Mouse (Mus musculus) limb, embryonic 10.5 days (tissue): ENCODE measurements around the gene H2-Aa. TPM values are rescaled to one million over a fixed set of nuclear protein-coding genes. Genes with fewer than 3 reads are reported as not detected.

Experiments used
- DNase-seq: peaks from one replicate; pipeline ENCODE4 v3.0.0-alpha.2; 2017; ENCODE audit warnings: low spot score
- H3K27ac ChIP-seq: fragments of 300-500 bp; sonication (generic); 2 replicates; pipeline ENCODE4 v1.5.1; 2016; ENCODE audit warnings: mild to moderate bottlenecking
- H3K27me3 ChIP-seq: fragments of 300-500 bp; sonication (generic); 2 replicates; pipeline ENCODE4 v1.6.1; 2016; ENCODE audit warnings: low read depth, mild to moderate bottlenecking; ENCODE audit not compliant: poor library complexity, severe bottlenecking
- H3K36me3 ChIP-seq: fragments of 300-500 bp; sonication (generic); 2 replicates; pipeline ENCODE4 v1.6.1; 2016; ENCODE audit warnings: mild to moderate bottlenecking, moderate library complexity
- H3K4me1 ChIP-seq: fragments of 300-500 bp; sonication (generic); 2 replicates; pipeline ENCODE4 v1.6.1; 2016
- H3K4me3 ChIP-seq: fragments of 300-500 bp; sonication (generic); 2 replicates; pipeline ENCODE4 v1.5.1; 2016; ENCODE audit warnings: mild to moderate bottlenecking, moderate library complexity
- H3K9me3 ChIP-seq: fragments of 300-500 bp; sonication (generic); replicated peaks from 2 replicates; pipeline ENCODE4 v1.6.1; 2016; ENCODE audit warnings: mild to moderate bottlenecking
- WGBS: fragments of 180-500 bp; shearing (Covaris S2); methylation state at CpG from one replicate; pipeline ENCODE4 v1.1.7; 2016; 5-methylcytosine and 5-hydroxymethylcytosine counted together
- polyA plus RNA-seq: library from polyadenylated mRNA; unstranded; fragments of >200 nt; fragmentation: Nextera tagmentation; extraction: Ambion mirVana; gene quantifications from 2 replicates; pipeline ENCODE4 v1.2.1, GENCODE M21; 2016

H2-Aa gene
- polyA plus RNA-seq, 1 experiment from 2014 or later, result not detected

- no peaks in the 10 kb centered on the region for H3K36me3 ChIP-seq
- WGBS, result 88% methylated on average over 2 of the region's 2 CpGs
- peaks cover 4% of the 10 kb centered on the region; the same call in 1 of the 2 replicates for H3K27me3 ChIP-seq
- no peak overlapping the region for H3K4me3 ChIP-seq
- H3K9me3 ChIP-seq, result no peaks in the 10 kb centered on the region
- no peak overlapping the region for H3K27ac ChIP-seq
- peaks cover under 1% of the 10 kb centered on the region for H3K4me1 ChIP-seq
- no peak for DNase-seq
These were observed 17.4 kb downstream of the H2-Aa start for GRCm38 (mm10) chr17:34270230-34270629.

GRCm38 (mm10) chr17:34269817-34270216 is 17.8 kb downstream of the H2-Aa start:
- no peak for DNase-seq
- 80% methylated on average over 4 of the region's 4 CpGs for WGBS
- Histone ChIP-seq H3K27ac (no peak overlapping the region), H3K4me1 (peaks cover 5% of the 10 kb centered on the region), H3K4me3 (no peak overlapping the region), H3K36me3 (no peaks in the 10 kb centered on the region), H3K27me3 (peaks cover 8% of the 10 kb centered on the region; the same call in 1 of the 2 replicates), H3K9me3 (no peaks in the 10 kb centered on the region)

- Histone ChIP-seq H3K27ac (no peak overlapping the region), H3K4me1 (peaks cover 15% of the 10 kb centered on the region), H3K27me3 (peaks cover 17% of the 10 kb centered on the region), H3K4me3 (no peak overlapping the region), H3K9me3 (no peaks in the 10 kb centered on the region), H3K36me3 (no peaks in the 10 kb centered on the region)
- DNase-seq, result no peak
- WGBS, result 90% methylated on average over 2 of the region's 2 CpGs
These were observed 18.9 kb downstream of the H2-Aa start for GRCm38 (mm10) chr17:34268748-34269147.

DNA sequence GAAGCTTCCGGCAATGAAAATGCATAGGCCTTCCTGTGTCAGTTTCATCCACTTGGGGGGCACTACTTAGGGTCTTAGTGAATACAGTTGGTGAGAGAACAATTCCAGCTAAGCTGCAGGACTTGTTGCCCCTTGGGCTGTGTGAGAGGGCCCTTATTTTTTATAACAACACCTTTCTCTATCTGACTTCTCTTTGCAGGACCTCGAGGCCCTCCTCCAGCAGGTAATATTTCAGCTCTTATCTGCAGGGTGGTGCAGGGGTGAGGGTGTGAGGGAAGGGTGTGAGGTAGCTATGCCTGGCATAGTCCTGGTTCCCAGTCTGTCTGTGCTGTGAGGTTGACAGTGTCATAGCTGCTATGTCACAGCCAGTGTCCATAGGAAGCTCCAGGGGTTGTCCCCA is 19.4 kb downstream of the H2-Aa start:
- no peaks in the 10 kb centered on the region for H3K9me3 ChIP-seq
- DNase-seq, result no peak
- H3K27ac ChIP-seq, result no peak overlapping the region
- H3K36me3 ChIP-seq, result no peaks in the 10 kb centered on the region
- 75% methylated on average over 2 of the region's 2 CpGs for WGBS
- no peak overlapping the region for H3K4me3 ChIP-seq
- H3K27me3 ChIP-seq, result peaks cover 22% of the 10 kb centered on the region
- peaks cover 20% of the 10 kb centered on the region for H3K4me1 ChIP-seq

DNA sequence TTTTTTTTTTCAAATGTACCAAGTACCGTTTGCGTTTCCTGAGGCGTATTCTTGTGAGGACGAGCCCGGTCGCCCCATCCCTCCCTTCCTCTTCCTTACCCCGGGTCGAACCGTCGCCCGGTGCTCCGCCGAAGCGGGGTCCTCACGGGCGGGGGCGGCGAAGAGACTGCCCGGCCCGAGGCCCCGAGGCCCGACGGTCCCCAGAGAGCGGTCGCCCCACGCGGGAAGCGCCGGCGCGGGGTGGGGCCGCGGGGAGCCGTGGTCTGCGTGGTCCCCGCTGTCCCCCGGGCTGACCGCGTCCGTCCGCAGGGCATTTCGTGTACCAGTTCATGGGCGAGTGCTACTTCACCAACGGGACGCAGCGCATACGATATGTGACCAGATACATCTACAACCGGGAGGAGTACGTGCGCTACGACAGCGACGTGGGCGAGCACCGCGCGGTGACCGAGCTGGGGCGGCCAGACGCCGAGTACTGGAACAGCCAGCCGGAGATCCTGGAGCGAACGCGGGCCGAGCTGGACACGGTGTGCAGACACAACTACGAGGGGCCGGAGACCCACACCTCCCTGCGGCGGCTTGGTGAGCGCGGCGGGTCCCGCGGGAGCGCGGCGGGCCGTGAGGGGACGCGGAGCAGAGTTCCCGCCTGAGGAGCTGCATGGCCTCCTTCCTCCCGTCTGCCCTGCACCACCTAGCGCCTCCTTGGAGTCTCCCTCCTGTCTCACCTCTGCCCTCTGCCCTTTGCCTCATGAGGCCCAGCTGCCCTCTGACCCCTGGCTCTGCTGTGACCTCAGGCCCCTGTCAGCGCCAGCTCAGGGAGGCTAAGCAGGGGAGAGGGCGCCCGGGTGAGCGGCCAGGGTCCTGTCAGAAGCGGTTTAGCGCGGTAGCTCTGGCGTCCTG is 22.9 kb downstream of the H2-Aa start:
- peak overlapping the region; percentile 83 for H3K27ac ChIP-seq
- peaks cover 35% of the 10 kb centered on the region for H3K27me3 ChIP-seq
- under 1% methylated on average over 93 of the region's 93 CpGs for WGBS
- H3K4me3 ChIP-seq, result peak overlapping the region; percentile 67
- no peaks in the 10 kb centered on the region for H3K36me3 ChIP-seq
- peaks cover 22% of the 10 kb centered on the region for H3K4me1 ChIP-seq
- no peaks in the 10 kb centered on the region for H3K9me3 ChIP-seq
- DNase-seq, result peak; percentile 72

- Histone ChIP-seq H3K36me3 (no peaks in the 10 kb centered on the region), H3K9me3 (no peaks in the 10 kb centered on the region), H3K27ac (no peak overlapping the region), H3K4me3 (peak overlapping the region; percentile 67), H3K27me3 (peaks cover 35% of the 10 kb centered on the region), H3K4me1 (peaks cover 22% of the 10 kb centered on the region)
- peak; percentile 59 for DNase-seq
- 4% methylated on average over 14 of the region's 14 CpGs for WGBS
These were observed 23.7 kb downstream of the H2-Aa start for GRCm38 (mm10) chr17:34263811-34264371.

DNA sequence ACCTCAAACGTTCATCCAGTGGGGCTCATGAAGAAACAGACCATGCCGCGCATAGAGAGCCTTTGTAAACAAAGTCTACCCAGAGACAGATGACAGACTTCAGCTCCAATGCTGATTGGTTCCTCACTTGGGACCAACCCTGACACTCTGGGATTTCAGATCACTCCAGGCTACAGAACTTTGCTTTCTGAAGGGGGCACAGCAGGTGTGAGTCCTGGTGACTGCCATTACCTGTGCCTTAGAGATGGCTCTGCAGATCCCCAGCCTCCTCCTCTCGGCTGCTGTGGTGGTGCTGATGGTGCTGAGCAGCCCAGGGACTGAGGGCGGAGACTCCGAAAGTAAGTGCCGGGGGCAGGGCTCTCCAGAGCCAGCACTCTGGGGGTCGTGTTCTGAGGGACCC is 24.6 kb downstream of the H2-Aa start:
- WGBS, result under 1% methylated on average over 8 of the region's 8 CpGs
- Histone ChIP-seq H3K27ac (0 out of 2 replicates have a peak overlapping the region, but pooled peaks have one; percentile 6), H3K36me3 (no peaks in the 10 kb centered on the region), H3K27me3 (peaks cover 35% of the 10 kb centered on the region), H3K4me3 (peak overlapping the region; percentile 67), H3K4me1 (peaks cover 22% of the 10 kb centered on the region), H3K9me3 (no peaks in the 10 kb centered on the region)
- DNase-seq, result peak; percentile 76

- Histone ChIP-seq H3K27me3 (peaks cover 40% of the 10 kb centered on the region), H3K9me3 (no peaks in the 10 kb centered on the region)
- WGBS, result 42% methylated on average over 4 of the region's 4 CpGs
These were observed 26.1 kb downstream of the H2-Aa start for GRCm38 (mm10) chr17:34261502-34261901.

GRCm38 (mm10) chr17:34260551-34260950 is 27.1 kb downstream of the H2-Aa start:
- no peak for DNase-seq
- Histone ChIP-seq H3K4me1 (peaks cover 22% of the 10 kb centered on the region), H3K36me3 (no peaks in the 10 kb centered on the region), H3K27me3 (peaks cover 39% of the 10 kb centered on the region), H3K4me3 (no peak overlapping the region), H3K9me3 (no peaks in the 10 kb centered on the region), H3K27ac (no peak overlapping the region)
- WGBS, result 86% methylated on average over 5 of the region's 5 CpGs

More at GRCm38 (mm10) chr17:34261502-34261901, 26.1 kb downstream of the H2-Aa start:
- Histone ChIP-seq H3K36me3 (no peaks in the 10 kb centered on the region), H3K27ac (no peak overlapping the region), H3K4me3 (no peak overlapping the region), H3K4me1 (peaks cover 22% of the 10 kb centered on the region)
- no peak for DNase-seq

DNA sequence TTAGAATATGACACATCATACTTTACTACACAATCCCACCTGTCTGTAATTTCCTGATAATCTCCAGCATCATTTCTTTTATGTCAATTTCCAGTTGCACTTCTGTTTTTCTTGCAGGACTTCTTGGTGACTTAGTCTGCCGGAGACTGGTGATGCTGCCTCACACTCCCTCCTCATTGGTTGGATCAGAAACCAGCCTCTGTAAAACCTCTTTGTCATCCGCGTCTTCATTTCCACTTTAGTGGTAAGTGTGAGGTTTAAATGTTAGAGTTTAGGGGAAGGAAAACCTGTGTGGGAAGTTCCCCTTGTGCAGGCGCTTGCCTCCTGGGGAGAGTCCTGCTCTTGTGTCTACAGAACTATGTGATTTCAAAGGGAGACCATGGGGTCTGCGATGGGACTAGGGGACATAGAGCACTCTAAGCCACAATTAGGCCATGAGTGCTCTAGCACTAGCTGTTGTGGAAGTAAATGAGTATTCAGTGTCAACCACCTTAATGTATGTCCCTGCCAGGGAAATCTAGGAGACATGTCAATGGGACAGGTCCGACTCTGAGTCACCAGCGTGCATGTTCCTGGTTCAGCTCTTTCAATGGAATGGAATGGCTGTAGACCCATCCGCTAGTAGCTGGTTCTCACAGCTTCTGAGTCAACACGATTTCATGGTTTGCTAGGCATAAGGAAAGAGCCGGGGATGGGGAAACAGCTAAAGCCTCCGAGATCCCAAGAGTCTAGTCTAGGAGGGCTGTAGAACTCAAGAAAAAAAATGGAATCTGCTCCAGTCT is 29.8 kb downstream of the H2-Aa start, which contains the start of gene H2-Ab1:
Gene H2-Ab1 (plus strand): TSS at position 96 of the 782 bp plus-strand sequence.
- H3K4me1 ChIP-seq, result no peaks in the 10 kb centered on the region
- peak; percentile 41 for DNase-seq
- WGBS, result 72% methylated on average over 11 of the region's 11 CpGs
- peaks cover 16% of the 10 kb centered on the region for H3K27me3 ChIP-seq
- H3K36me3 ChIP-seq, result no peaks in the 10 kb centered on the region
- no peaks in the 10 kb centered on the region for H3K9me3 ChIP-seq
- no peak within 1 kb of the TSS for H3K4me3 ChIP-seq
- no peak within 1 kb of the TSS for H3K27ac ChIP-seq

DNA sequence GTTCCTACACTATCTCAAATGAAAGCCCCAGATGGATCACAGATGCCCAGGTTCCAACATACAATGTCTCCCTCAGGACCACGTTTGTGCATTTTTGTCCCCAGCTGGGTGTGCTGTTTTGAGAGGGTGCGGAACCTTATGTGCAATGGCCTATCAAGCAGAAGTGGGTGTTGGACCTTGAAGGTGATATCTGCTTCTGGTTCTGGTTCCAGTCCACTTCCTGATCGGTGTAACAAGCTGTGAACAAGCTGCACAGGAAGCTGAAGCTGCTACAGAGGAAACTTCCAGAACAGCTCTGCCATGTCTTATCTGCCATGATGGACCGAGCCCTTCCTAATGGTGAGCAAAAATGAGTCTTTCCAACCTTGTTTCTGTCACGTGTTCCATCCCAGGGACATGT is 31.1 kb downstream of the H2-Aa start:
- Histone ChIP-seq H3K36me3 (no peaks in the 10 kb centered on the region), H3K27me3 (peaks cover 5% of the 10 kb centered on the region; the same call in 1 of the 2 replicates), H3K27ac (no peak overlapping the region), H3K9me3 (no peaks in the 10 kb centered on the region), H3K4me3 (no peak overlapping the region), H3K4me1 (no peaks in the 10 kb centered on the region)
- DNase-seq, result no peak
- WGBS, result 88% methylated on average over 5 of the region's 5 CpGs

DNA sequence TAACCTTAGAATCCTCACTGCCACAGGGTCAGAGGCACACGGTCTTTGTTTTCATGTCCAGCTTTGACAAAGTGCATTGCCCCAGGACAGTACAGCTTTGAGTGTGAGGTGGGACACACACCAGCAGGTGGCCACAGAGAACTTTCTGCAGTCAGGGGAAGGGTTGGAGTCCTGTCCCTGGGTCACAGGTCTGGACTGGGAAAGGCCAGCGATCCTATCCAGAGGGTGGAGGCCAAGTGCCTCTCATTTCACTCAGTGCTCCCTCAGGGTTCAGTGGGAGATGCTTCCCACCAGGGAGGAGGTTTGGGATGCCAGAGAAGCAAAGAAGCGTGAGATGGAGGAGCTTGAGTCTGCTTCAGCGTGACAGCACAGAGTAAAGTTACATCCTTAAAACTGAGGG is 36.0 kb downstream of the H2-Aa start:
- H3K36me3 ChIP-seq, result no peaks in the 10 kb centered on the region
- no peaks in the 10 kb centered on the region for H3K4me1 ChIP-seq
- H3K27me3 ChIP-seq, result no peaks in the 10 kb centered on the region
- no peaks in the 10 kb centered on the region for H3K9me3 ChIP-seq
- no peak for DNase-seq
- H3K4me3 ChIP-seq, result no peak overlapping the region
- 61% methylated on average over 4 of the region's 4 CpGs for WGBS
- no peak overlapping the region for H3K27ac ChIP-seq
